Mouse (Mus musculus) embryonic stem cell, embryonic (primary cell): ENCODE data around the gene App.

Experiments
- CTCF ChIA-PET, 4 experiments: fragments of 300-600 bp in 2 of 4; fragments of 350-600 bp in 2 of 4; sonication (Branson Sonifier 250); formaldehyde crosslinking; loops; one replicate each; lab custom pipeline; 2022; ENCODE audit warnings: inconsistent platforms in 2 of 4; lab: Charles Lee
- POLR2A ChIA-PET, 4 experiments: fragments of 300-600 bp in 2 of 4; fragments of 350-600 bp in 2 of 4; sonication (Branson Sonifier 250); formaldehyde crosslinking; loops; one replicate each; lab custom pipeline; 2022; ENCODE audit warnings: antibody characterized with exemption in 4 of 4, inconsistent platforms in 1 of 4; lab: Charles Lee

App gene

GRCm38 (mm10) chr16:85136046-85136445, 37.5 kb downstream of the App start:
- CTCF ChIA-PET, result no interaction called here
- POLR2A ChIA-PET, result no interaction called here

GRCm38 (mm10) chr16:85133468-85133881, 40.1 kb downstream of the App start:
- CTCF ChIA-PET, result interaction anchor here in 1 of 4 experiments (0.5 to 0.7 kb wide), 2 partner anchors 41 to 90 kb away, joined by 3 read pairs; no protein-coding TSS in a partner anchor
- POLR2A ChIA-PET, result interaction anchor here in 1 of 4 experiments (0.9 to 1.1 kb wide), 3 partner anchors 9 to 131 kb away, joined by 3 to 5 read pairs (median 3); partner anchors contain the start of gene App

- ChIA-PET CTCF (interaction anchor here in 1 of 4 experiments (0.6 kb wide), 1 partner anchor 104 kb away, joined by 3 read pairs; no protein-coding TSS in a partner anchor), POLR2A (interaction anchor here in 1 of 4 experiments (0.9 to 1.1 kb wide), 3 partner anchors 9 to 131 kb away, joined by 3 to 5 read pairs (median 3); partner anchors contain the start of gene App)
These were observed 40.5 kb downstream of the App start for GRCm38 (mm10) chr16:85133057-85133456.

GRCm38 (mm10) chr16:85132182-85132581, 41.4 kb downstream of the App start:
- ChIA-PET CTCF (no interaction called here), POLR2A (interaction anchor here in 1 of 4 experiments (0.6 kb wide), 1 partner anchor 441 kb away, joined by 3 read pairs; no protein-coding TSS in a partner anchor)

GRCm38 (mm10) chr16:85130861-85131556, 42.6 kb downstream of the App start:
- ChIA-PET POLR2A (interaction anchor here in 1 of 4 experiments (0.6 kb wide), 1 partner anchor 442 kb away, joined by 3 read pairs; no protein-coding TSS in a partner anchor), CTCF (no interaction called here)

- CTCF ChIA-PET, result no interaction called here
These were observed 44.6 kb downstream of the App start for GRCm38 (mm10) chr16:85128693-85129657.

GRCm38 (mm10) chr16:85128347-85128664, 45.3 kb downstream of the App start:
- CTCF ChIA-PET, result no interaction called here
- POLR2A ChIA-PET, result interaction anchor here in 1 of 4 experiments (0.6 kb wide), 1 partner anchor 284 kb away, joined by 3 read pairs; no protein-coding TSS in a partner anchor

More at GRCm38 (mm10) chr16:85128693-85129657, 44.6 kb downstream of the App start:
- POLR2A ChIA-PET, result no interaction called here

GRCm38 (mm10) chr16:85127661-85128346, 45.8 kb downstream of the App start:
- POLR2A ChIA-PET, result interaction anchor here in 1 of 4 experiments (0.6 kb wide), 1 partner anchor 284 kb away, joined by 3 read pairs; no protein-coding TSS in a partner anchor
- CTCF ChIA-PET, result no interaction called here

- POLR2A ChIA-PET, result interaction anchor here in 1 of 4 experiments (0.9 kb wide), 1 partner anchor 90 kb away, joined by 3 read pairs; no protein-coding TSS in a partner anchor
- CTCF ChIA-PET, result no interaction called here
These were observed 48.9 kb downstream of the App start for GRCm38 (mm10) chr16:85124649-85125048.

GRCm38 (mm10) chr16:85121983-85122382, 51.6 kb downstream of the App start:
- POLR2A ChIA-PET, result no interaction called here

GRCm38 (mm10) chr16:85118916-85119315, 54.6 kb downstream of the App start:
- ChIA-PET POLR2A (no interaction called here), CTCF (interaction anchor here in 1 of 4 experiments (1.3 kb wide), 1 partner anchor 55 kb away, joined by 4 read pairs; the partner anchor contains the start of gene App)

More at GRCm38 (mm10) chr16:85121983-85122382, 51.6 kb downstream of the App start:
- CTCF ChIA-PET, result no interaction called here

- ChIA-PET CTCF (no interaction called here), POLR2A (no interaction called here)
These were observed 56.0 kb downstream of the App start for GRCm38 (mm10) chr16:85117541-85117940.

- POLR2A ChIA-PET, result no interaction called here
- CTCF ChIA-PET, result no interaction called here
These were observed 57.7 kb downstream of the App start for GRCm38 (mm10) chr16:85115837-85116236.

- POLR2A ChIA-PET, result no interaction called here
- CTCF ChIA-PET, result no interaction called here
These were observed 58.8 kb downstream of the App start for GRCm38 (mm10) chr16:85114742-85115141.

GRCm38 (mm10) chr16:85113941-85114340, 59.6 kb downstream of the App start:
- ChIA-PET CTCF (no interaction called here), POLR2A (no interaction called here)

- ChIA-PET CTCF (no interaction called here), POLR2A (no interaction called here)
These were observed 61.3 kb downstream of the App start for GRCm38 (mm10) chr16:85112254-85112653.

- CTCF ChIA-PET, result no interaction called here
- POLR2A ChIA-PET, result no interaction called here
These were observed 63.1 kb downstream of the App start for GRCm38 (mm10) chr16:85110428-85110827.

- POLR2A ChIA-PET, result interaction anchor here in 1 of 4 experiments (0.5 kb wide), 1 partner anchor 63 kb away, joined by 3 read pairs; no protein-coding TSS in a partner anchor
These were observed 65.1 kb downstream of the App start for GRCm38 (mm10) chr16:85108486-85108885.

More at GRCm38 (mm10) chr16:85108486-85108885, 65.1 kb downstream of the App start:
- CTCF ChIA-PET, result no interaction called here
